Comparison of ENCODE assay signal across 29 mouse cellular contexts in the genomic region with DNA sequence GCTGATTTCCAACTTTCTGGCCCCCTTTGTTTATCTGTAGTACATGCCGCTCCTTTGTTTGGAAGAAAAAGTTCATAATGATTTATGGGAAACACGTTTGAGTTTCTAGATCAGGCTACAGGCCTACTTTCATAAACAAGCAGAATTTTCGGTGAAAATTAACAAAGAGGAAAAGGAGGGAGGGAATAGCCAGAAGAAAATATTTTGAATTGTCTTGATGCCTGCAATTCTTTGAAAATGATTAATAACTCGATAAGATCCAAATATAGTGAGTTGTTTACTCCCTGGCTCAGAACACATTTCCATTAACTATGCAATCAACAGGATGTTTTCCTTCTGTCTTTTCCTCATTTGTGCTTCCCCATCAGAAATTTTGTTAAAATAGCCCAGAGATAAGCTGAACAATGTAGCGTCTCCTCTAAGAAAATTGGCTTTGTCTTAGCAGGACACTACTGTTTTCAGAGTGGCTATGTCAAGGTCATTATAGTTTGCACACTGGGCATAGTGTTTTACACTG.
DNase-seq lines count a peak whose midpoint lies in the region; ATAC-seq and TF ChIP-seq lines count a peak whose summit lies in the region.
"Had no signal": no experiment of that assay in that cellular context is flagged by ENCODE, and none has a peak within 500 bp of the region (broad histone marks: within the 10 kb centered on the region; RNA-seq: fewer than 3 reads in every experiment).

No protein-coding gene starts in this region.

- no peak overlapping the region for H3K4me3 ChIP-seq in liver, adult 2 months (ENCODE audit: insufficient read depth, low read depth, low read length)
- H3K4me3 ChIP-seq in liver, postnatal 0 days (ENCODE audit: low read depth, low read length): no peak overlapping the region
- H3K4me3 ChIP-seq in lung, embryonic 16.5 days (ENCODE audit: low read length): no peak overlapping the region
- H3K4me3 ChIP-seq: embryonic facial prominence, embryonic 10.5 days; embryonic facial prominence, embryonic 13.5 days; erythroblast, embryonic 14.5 days; forebrain, embryonic 12.5 days; forebrain, embryonic 15.5 days; heart, embryonic 12.5 days; heart, embryonic 15.5 days; hindbrain, embryonic 10.5 days; hindbrain, embryonic 13.5 days had no signal

- no peaks in the 10 kb centered on the region for H3K36me3 ChIP-seq in liver, adult 2 months (ENCODE audit: control insufficient read depth, insufficient read depth, low read length)
- H3K36me3 ChIP-seq in liver, postnatal 0 days (replicated peaks; ENCODE audit: insufficient read depth, low read length): no peaks in the 10 kb centered on the region
- no peaks in the 10 kb centered on the region for H3K36me3 ChIP-seq in lung, embryonic 16.5 days (ENCODE audit: control insufficient read depth, insufficient read depth, low read length)
- H3K36me3 ChIP-seq: embryonic facial prominence, embryonic 10.5 days; embryonic facial prominence, embryonic 13.5 days; forebrain, embryonic 12.5 days; forebrain, embryonic 15.5 days; heart, embryonic 12.5 days; heart, embryonic 15.5 days; hindbrain, embryonic 10.5 days; hindbrain, embryonic 13.5 days had no signal

- TF ChIP-seq POLR2A in liver, adult 2 months (IDR thresholded peaks at IDR 0.05; ENCODE audit: extremely low read depth, insufficient read depth, low read length): no peak

- H3K27ac ChIP-seq in liver, adult 2 months (replicated peaks; ENCODE audit: insufficient read depth, low read depth, low read length): peak overlapping the region; percentile 56
- H3K27ac ChIP-seq in liver, postnatal 0 days (ENCODE audit: low read depth): no peak overlapping the region
- H3K27ac ChIP-seq in lung, embryonic 16.5 days (ENCODE audit: low read length): peak overlapping the region; percentile 47
- H3K27ac ChIP-seq: embryonic facial prominence, embryonic 10.5 days; embryonic facial prominence, embryonic 13.5 days; forebrain, embryonic 12.5 days; forebrain, embryonic 15.5 days; heart, embryonic 15.5 days; hindbrain, embryonic 10.5 days; hindbrain, embryonic 13.5 days had no signal

- peaks cover 5% of the 10 kb centered on the region for H3K4me1 ChIP-seq in liver, adult 2 months (ENCODE audit: control insufficient read depth, insufficient read depth, low read length)
- H3K4me1 ChIP-seq in liver, postnatal 0 days (ENCODE audit: insufficient read depth): peaks cover 7% of the 10 kb centered on the region; the same call in 1 of the 2 replicates
- H3K4me1 ChIP-seq in lung, embryonic 16.5 days (replicated peaks; ENCODE audit: control insufficient read depth, insufficient read depth, low read length): peaks cover 6% of the 10 kb centered on the region
- H3K4me1 ChIP-seq: embryonic facial prominence, embryonic 10.5 days; embryonic facial prominence, embryonic 13.5 days; forebrain, embryonic 12.5 days; forebrain, embryonic 15.5 days; heart, embryonic 12.5 days; heart, embryonic 15.5 days; hindbrain, embryonic 10.5 days; hindbrain, embryonic 13.5 days had no signal

- DNase-seq in kidney, adult 9 months: peak; percentile 24
- no peak for DNase-seq in kidney, postnatal 10 days
- peak; percentile 44 for DNase-seq in liver, adult 2 months (ENCODE audit: extremely low read depth, low read depth, low spot score)
- no peak for DNase-seq in liver, postnatal 0 days
- no peak for DNase-seq in lung, postnatal 10 days
- DNase-seq in Muller cell, postnatal 12 days (ENCODE audit: inconsistent ontology term): peak; percentile 74
- DNase-seq: adrenal gland, adult 8-10 months; adrenal gland, postnatal 25 days; cerebellum, adult 11-12 months; cerebellum, adult 8-10 months; cerebellum, postnatal 10 days; cerebellum, postnatal 36 days; embryo, embryonic 11 days; gastrocnemius, postnatal 25 days; heart, postnatal 10 days; heart, postnatal 36 days had no signal

- H3K79me2 ChIP-seq in liver, adult 2 months (ENCODE audit: control insufficient read depth, insufficient read depth, low read length): no peaks in the 10 kb centered on the region

- H3K4me2 ChIP-seq in liver, postnatal 0 days (ENCODE audit: low read depth, low read length): no peak overlapping the region
- no peak overlapping the region for H3K4me2 ChIP-seq in lung, embryonic 16.5 days (ENCODE audit: low read depth, low read length)
- H3K4me2 ChIP-seq: embryonic facial prominence, embryonic 13.5 days; forebrain, embryonic 12.5 days; forebrain, embryonic 15.5 days; heart, embryonic 12.5 days; heart, embryonic 15.5 days; hindbrain, embryonic 13.5 days had no signal

- 56% methylated on average over 5 of the region's 5 CpGs for WGBS in liver, adult 2 months
- 64% methylated on average over 5 of the region's 5 CpGs for WGBS in liver, postnatal 0 days (ENCODE audit: insufficient replicate concordance)
- WGBS in lung, embryonic 16.5 days: 35% methylated on average over 5 of the region's 5 CpGs

- TF ChIP-seq EP300 in liver, postnatal 0 days (IDR thresholded peaks at IDR 0.05; ENCODE audit: low read depth): no peak

- H3K9me3 ChIP-seq in liver, postnatal 0 days (ENCODE audit: low read length): no peaks in the 10 kb centered on the region
- H3K9me3 ChIP-seq in lung, embryonic 16.5 days (ENCODE audit: control insufficient read depth, low read length): no peaks in the 10 kb centered on the region
- H3K9me3 ChIP-seq: embryonic facial prominence, embryonic 10.5 days; embryonic facial prominence, embryonic 13.5 days; forebrain, embryonic 12.5 days; forebrain, embryonic 15.5 days; heart, embryonic 12.5 days; heart, embryonic 15.5 days; hindbrain, embryonic 10.5 days; hindbrain, embryonic 13.5 days had no signal

- no peak for ATAC-seq in liver, postnatal 0 days
- ATAC-seq in lung, embryonic 16.5 days (ENCODE audit: low read depth): peak; percentile 73
- ATAC-seq in granulocyte monocyte progenitor cell, adult 5-6 weeks (replicated peaks; ENCODE audit: poor library complexity, severe bottlenecking): no peak
- ATAC-seq: activated CD4-positive, CD25-positive, alpha-beta regulatory T cell, adult 4 months; CD4-positive, CD25-positive, alpha-beta regulatory T cell, adult 4 months; forebrain, embryonic 15.5 days had no signal

- no peaks in the 10 kb centered on the region for H3K27me3 ChIP-seq in liver, adult 2 months (ENCODE audit: control insufficient read depth, insufficient read depth, low read length)
- no peaks in the 10 kb centered on the region for H3K27me3 ChIP-seq in liver, postnatal 0 days (ENCODE audit: insufficient read depth, low read length)
- no peaks in the 10 kb centered on the region for H3K27me3 ChIP-seq in lung, embryonic 16.5 days (ENCODE audit: control insufficient read depth, insufficient read depth, low read depth, low read length)
- H3K27me3 ChIP-seq: embryonic facial prominence, embryonic 13.5 days; forebrain, embryonic 12.5 days; forebrain, embryonic 15.5 days; heart, embryonic 12.5 days; heart, embryonic 15.5 days; hindbrain, embryonic 13.5 days had no signal

- no peak for TF ChIP-seq CTCF in liver, adult 2 months (IDR thresholded peaks at IDR 0.05; ENCODE audit: low read depth, low read length)
- no peak for TF ChIP-seq CTCF in liver, postnatal 0 days (IDR thresholded peaks at IDR 0.05; ENCODE audit: low read depth)

- no peak overlapping the region for H3K9ac ChIP-seq in liver, adult 2 months (ENCODE audit: low read depth, low read length)
- H3K9ac ChIP-seq in liver, postnatal 0 days (replicated peaks): no peak overlapping the region
- no peak overlapping the region for H3K9ac ChIP-seq in lung, embryonic 16.5 days (ENCODE audit: low read length)
- H3K9ac ChIP-seq: embryonic facial prominence, embryonic 13.5 days; forebrain, embryonic 12.5 days; forebrain, embryonic 15.5 days; heart, embryonic 12.5 days; heart, embryonic 15.5 days; hindbrain, embryonic 13.5 days had no signal

Comparison
In these comparisons a context has a peak if more than half of its experiments do, and no peak if none do; other contexts are left out.
1. DNase-seq: peak in kidney, adult 9 months (single experiment), liver, adult 2 months (single experiment) and Muller cell, postnatal 12 days (single experiment); none in kidney, postnatal 10 days (single experiment), liver, postnatal 0 days (single experiment) and lung, postnatal 10 days (single experiment).